Mouse (Mus musculus) CH12.LX (cell line): ENCODE measurements around the gene Mrpl32. TPM values are rescaled to one million over a fixed set of nuclear protein-coding genes. Genes with fewer than 3 reads are reported as not detected.
A peak's percentile ranks its signal among the peaks of the same experiment; 100 is the strongest.

Source experiments
- DNase-seq: peaks from one replicate; pipeline ENCODE4 v3.0.0-alpha.2; 2013; ENCODE audit errors: extremely low read depth
- H3K27ac ChIP-seq: 2 replicates; pipeline ENCODE4 v1.5.1; 2012; ENCODE audit warnings: low read depth, mild to moderate bottlenecking, control low read depth, moderate library complexity; ENCODE audit not compliant: insufficient read depth
- H3K27me3 ChIP-seq: replicated peaks from 2 replicates; pipeline ENCODE3; 2012; ENCODE audit warnings: inconsistent platforms
- H3K36me3 ChIP-seq, 2 experiments: replicated peaks in 1 of 2; 2 replicates each; pipeline versions ENCODE3 to v1.6.1; 2012; ENCODE audit warnings: inconsistent platforms in 1 of 2, low read length in 1 of 2, mild to moderate bottlenecking in 1 of 2, mixed read lengths in 1 of 2, moderate library complexity in 1 of 2; ENCODE audit not compliant: control insufficient read depth in 1 of 2, insufficient read depth in 1 of 2
- H3K4me1 ChIP-seq, 2 experiments: 2 replicates each; pipeline ENCODE4 v1.6.1; 2012; ENCODE audit warnings: inconsistent platforms in 1 of 2, moderate library complexity in 1 of 2; ENCODE audit not compliant: insufficient read depth in 2 of 2, control insufficient read depth in 1 of 2
- H3K4me2 ChIP-seq: 2 replicates; pipeline ENCODE4 v1.6.1; 2012; ENCODE audit warnings: low read depth, mild to moderate bottlenecking, control low read depth; ENCODE audit not compliant: poor library complexity, insufficient read depth, severe bottlenecking
- H3K4me3 ChIP-seq, 3 experiments: fragments of 150-350 bp in 1 of 3; sonication (generic) in 1 of 3; replicated peaks in 1 of 3; 2 replicates each; pipeline versions ENCODE3 to v1.5.1; 2011 to 2012; ENCODE audit warnings: low read depth in 2 of 3, low read length in 2 of 3, mild to moderate bottlenecking in 2 of 3, moderate library complexity in 2 of 3, control low read depth in 1 of 3, improper control_type of control experiment in 1 of 3, inconsistent platforms in 1 of 3, mixed read lengths in 1 of 3; ENCODE audit not compliant: poor library complexity in 1 of 3
- H3K79me2 ChIP-seq: replicated peaks from 2 replicates; pipeline ENCODE4 v1.6.1; 2012; ENCODE audit warnings: mild to moderate bottlenecking, moderate library complexity; ENCODE audit not compliant: control insufficient read depth, poor library complexity, insufficient read depth, severe bottlenecking; ENCODE audit errors: extremely low read depth
- H3K9ac ChIP-seq: 2 replicates; pipeline ENCODE4 v1.6.1; 2012; ENCODE audit warnings: low read depth, mild to moderate bottlenecking, control low read depth, moderate library complexity; ENCODE audit not compliant: insufficient read depth
- H3K9me3 ChIP-seq: replicated peaks from 2 replicates; pipeline ENCODE3; 2012; ENCODE audit warnings: low read length, inconsistent platforms, mixed read lengths
- BHLHE40 ChIP-seq: IDR thresholded peaks from 2 replicates; pipeline ENCODE4 v1.6.1; 2011; ENCODE audit warnings: mild to moderate bottlenecking, low read depth, low read length, improper control_type of control experiment
- CHD1 ChIP-seq: IDR thresholded peaks from 2 replicates; pipeline ENCODE4 v1.6.1; 2012; ENCODE audit warnings: low read depth, low read length, improper control_type of control experiment, inconsistent platforms
- CHD2 ChIP-seq: IDR thresholded peaks from 2 replicates; pipeline ENCODE4 v1.6.1; 2011; ENCODE audit warnings: low read length, improper control_type of control experiment
- CTCF ChIP-seq, 2 experiments: IDR thresholded peaks in 1 of 2; conservative IDR thresholded peaks in 1 of 2; 2 replicates each; pipeline ENCODE4 v1.5.1; 2011 to 2012; ENCODE audit warnings: low read depth in 2 of 2, low read length in 2 of 2, improper control_type of control experiment in 1 of 2, inconsistent platforms in 1 of 2, mild to moderate bottlenecking in 1 of 2, moderate library complexity in 1 of 2
- E2F4 ChIP-seq: IDR thresholded peaks from 2 replicates; pipeline ENCODE4 v1.6.1; 2011; ENCODE audit warnings: low read depth, low read length, improper control_type of control experiment; ENCODE audit not compliant: insufficient replicate concordance
- ELF1 ChIP-seq: IDR thresholded peaks from 2 replicates; pipeline ENCODE4 v1.6.1; 2014; ENCODE audit warnings: low read depth, mild to moderate bottlenecking, inconsistent platforms, low read length, improper control_type of control experiment
- GABPA ChIP-seq: IDR thresholded peaks from 2 replicates; pipeline ENCODE4 v1.6.1; 2012; ENCODE audit warnings: low read depth, low read length, improper control_type of control experiment, inconsistent platforms; ENCODE audit not compliant: insufficient replicate concordance
- HCFC1 ChIP-seq: IDR thresholded peaks from 2 replicates; pipeline ENCODE4 v1.6.1; 2012; ENCODE audit warnings: low read depth, mild to moderate bottlenecking, inconsistent platforms, low read length, improper control_type of control experiment
- JUND ChIP-seq: conservative IDR thresholded peaks from 2 replicates; pipeline ENCODE4 v1.6.1; 2011; ENCODE audit warnings: low read depth, low read length, improper control_type of control experiment
- KAT2A ChIP-seq: IDR thresholded peaks from 2 replicates; pipeline ENCODE4 v1.6.1; 2012; ENCODE audit warnings: low read length, improper control_type of control experiment, inconsistent platforms; ENCODE audit not compliant: insufficient replicate concordance
- MAFK ChIP-seq: IDR thresholded peaks from 2 replicates; pipeline ENCODE4 v1.6.1; 2011; ENCODE audit warnings: low read length, improper control_type of control experiment; ENCODE audit not compliant: insufficient replicate concordance
- MAZ ChIP-seq: IDR thresholded peaks from 2 replicates; pipeline ENCODE4 v1.6.1; 2012; ENCODE audit warnings: low read depth, mild to moderate bottlenecking, inconsistent platforms, low read length, improper control_type of control experiment, moderate library complexity
- MYC ChIP-seq: IDR thresholded peaks from 2 replicates; pipeline ENCODE4 v1.6.1; 2011; ENCODE audit warnings: low read depth, mild to moderate bottlenecking, improper control_type of control experiment, low read length
- PAX5 ChIP-seq: IDR thresholded peaks from 2 replicates; pipeline ENCODE4 v1.6.1; 2012; ENCODE audit warnings: low read length, inconsistent platforms, mixed read lengths
- POLR2A ChIP-seq: IDR thresholded peaks from 2 replicates; pipeline ENCODE4 v1.6.1; 2011; ENCODE audit warnings: low read depth, mild to moderate bottlenecking, improper control_type of control experiment, low read length
- POLR2AphosphoS2 ChIP-seq: IDR thresholded peaks from 2 replicates; pipeline ENCODE4 v1.6.1; 2011; ENCODE audit warnings: low read depth, low read length, improper control_type of control experiment
- RAD21 ChIP-seq: IDR thresholded peaks from 2 replicates; pipeline ENCODE4 v1.6.1; 2011; ENCODE audit warnings: low read depth, mild to moderate bottlenecking, low read length, improper control_type of control experiment, moderate library complexity
- RCOR1 ChIP-seq: conservative IDR thresholded peaks from 2 replicates; pipeline ENCODE4 v1.6.1; 2012; ENCODE audit warnings: low read depth, mild to moderate bottlenecking, inconsistent platforms, low read length, improper control_type of control experiment
- SIN3A ChIP-seq: IDR thresholded peaks from 2 replicates; pipeline ENCODE4 v1.6.1; 2012; ENCODE audit warnings: low read length, improper control_type of control experiment, inconsistent platforms
- SMC3 ChIP-seq: IDR thresholded peaks from 2 replicates; pipeline ENCODE4 v1.6.1; 2011; ENCODE audit warnings: low read depth, low read length, improper control_type of control experiment
- TBP ChIP-seq: conservative IDR thresholded peaks from 2 replicates; pipeline ENCODE4 v1.6.1; 2011; ENCODE audit warnings: low read depth, low read length, improper control_type of control experiment
- TCF12 ChIP-seq: IDR thresholded peaks from 2 replicates; pipeline ENCODE4 v1.6.1; 2014; ENCODE audit warnings: low read depth, mild to moderate bottlenecking, inconsistent platforms, low read length, improper control_type of control experiment
- USF1 ChIP-seq: IDR thresholded peaks from 2 replicates; pipeline ENCODE4 v1.6.1; 2014; ENCODE audit warnings: low read depth, mild to moderate bottlenecking, inconsistent platforms, low read length, improper control_type of control experiment
- ZC3H11A ChIP-seq: IDR thresholded peaks from 2 replicates; pipeline ENCODE4 v1.6.1; 2012; ENCODE audit warnings: low read depth, mild to moderate bottlenecking, inconsistent platforms, low read length, improper control_type of control experiment
- dilution Hi-C: fragments of 300-500 bp; cut with MboI; formaldehyde crosslinking; loops from 2 replicates; pipeline ENCODE4 v1.14.3; 2020; ENCODE audit warnings: low sequenced_read_pairs; ENCODE audit not compliant: extremely low pct_unique_long_range_greater_than_20kb, extremely low pct_ligation_motif_present
- in situ Hi-C: fragments of 300-500 bp; cut with MboI; formaldehyde crosslinking; loops from 3 replicates; pipeline ENCODE4 v1.14.3; 2019; ENCODE audit warnings: low sequenced_read_pairs, low pct_ligation_motif_present, low pct_unique_long_range_greater_than_20kb, mixed read lengths
- polyA plus RNA-seq: library from polyadenylated mRNA; unstranded; fragments of >175 nt; gene quantifications from 2 replicates; pipeline ENCODE4 v1.2.1, GENCODE M21; 2012; ENCODE audit warnings: low read depth; ENCODE audit not compliant: insufficient read length
- total RNA-seq, 2 experiments: library from RNA; depleted of rRNA; stranded (reverse); fragments of 300-350 nt in 1 of 2; fragments of >200 nt in 1 of 2; gene quantifications; 2 replicates each; pipeline ENCODE4 v1.2.3; 2012 to 2014

Mrpl32 gene
- total and polyA plus RNA-seq, 3 experiments = 48.7 to 190 (median 133) TPM

DNA sequence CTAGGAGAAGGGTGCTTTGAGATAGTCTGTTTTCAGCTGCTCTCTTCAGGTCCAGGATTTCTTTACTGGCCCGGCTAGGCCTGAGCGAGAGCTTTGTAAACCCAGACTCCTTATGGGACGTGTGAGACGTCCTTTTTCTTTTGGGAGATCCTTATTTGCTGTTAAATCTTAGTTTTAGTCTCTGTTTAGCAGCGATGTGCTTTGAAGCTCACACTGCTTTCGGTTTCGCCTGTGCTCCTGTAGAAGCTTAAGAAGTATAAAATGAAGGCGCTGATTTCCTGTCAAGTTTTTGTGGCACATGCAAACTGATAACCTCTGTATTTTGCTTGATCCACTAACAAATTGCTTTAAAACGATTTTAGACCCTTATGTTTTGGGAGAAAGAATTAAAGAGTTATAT lies 588 bp upstream of the Mrpl32 start:
- TF ChIP-seq HCFC1 (no peak), TCF12 (no peak), POLR2AphosphoS2 (no peak)
- TF ChIP-seq, all 38 proteins: peak for 0
- Histone ChIP-seq H3K9me3 (no peaks in the 10 kb centered on the region), H3K79me2 (peaks cover 48% of the 10 kb centered on the region), H3K27ac (peak overlapping the region; percentile 84), H3K27me3 (no peaks in the 10 kb centered on the region), H3K4me1 (peaks cover 0 to 15% of the 10 kb centered on the region in 2 experiments; a peak in 2 of 4 replicates), H3K9ac (peak overlapping the region; percentile 90), H3K4me3 (peak overlapping the region; percentile 95 to 99 (median 98)), H3K4me2 (0 out of 2 replicates have a peak overlapping the region, but pooled peaks have one; percentile 21), H3K36me3 (peaks cover 25 to 43% of the 10 kb centered on the region in 2 experiments)
- no peak for DNase-seq
- dilution Hi-C loops = no loop called here
- in situ Hi-C loops = loop anchor here (25.0 kb wide), 1 partner anchor 701 kb away; no protein-coding TSS in a partner anchor

GRCm38 (mm10) chr13:14612463-14612862 lies 502 bp downstream of the Mrpl32 start:
- in situ Hi-C loops (loop anchor here (25.0 kb wide), 1 partner anchor 700 kb away; no protein-coding TSS in a partner anchor), dilution Hi-C loops (no loop called here)
- peak overlapping the region; percentile 16 for H3K27ac ChIP-seq

GRCm38 (mm10) chr13:14607616-14608015 lies 5.3 kb downstream of the Mrpl32 start:
- in situ Hi-C loops = loop anchor here (25.0 kb wide), 1 partner anchor 695 kb away; no protein-coding TSS in a partner anchor
- no peak overlapping the region for H3K9ac ChIP-seq
- no peak for DNase-seq
- H3K36me3 ChIP-seq = peaks cover 8 to 28% of the 10 kb centered on the region in 2 experiments
- dilution Hi-C loops = no loop called here
- H3K4me1 ChIP-seq = peaks cover 0 to 9% of the 10 kb centered on the region in 2 experiments; a peak in 2 of 4 replicates
- H3K79me2 ChIP-seq = peaks cover 14% of the 10 kb centered on the region
- no peak overlapping the region for H3K4me3 ChIP-seq
- H3K4me2 ChIP-seq = no peak overlapping the region
- H3K9me3 ChIP-seq = no peaks in the 10 kb centered on the region
- TF ChIP-seq RCOR1 (no peak), MAFK (no peak), MYC (no peak), PAX5 (no peak), USF1 (no peak), RAD21 (no peak), CTCF (conservative IDR thresholded peaks at IDR 0.05 in 1 of 2, IDR thresholded peaks at IDR 0.05 in 1 of 2; ENCODE audit: low read depth in 2 of 2, low read length in 2 of 2) (no peak), MAZ (no peak), GABPA (no peak), KAT2A (no peak), ZC3H11A (no peak), SIN3A (no peak), SMC3 (no peak), POLR2A (no peak), E2F4 (no peak), CHD2 (no peak), TCF12 (no peak)
- TF ChIP-seq, all 38 proteins: peak for 0
- Histone ChIP-seq H3K27me3 (no peaks in the 10 kb centered on the region), H3K27ac (no peak overlapping the region)

More at GRCm38 (mm10) chr13:14612463-14612862, 502 bp downstream of the Mrpl32 start:
- peak overlapping the region; percentile 25; the same call in 1 of the 2 replicates for H3K4me2 ChIP-seq
- peaks cover 42% of the 10 kb centered on the region for H3K79me2 ChIP-seq
- peak overlapping the region; percentile 69 to 95 (median 94) for H3K4me3 ChIP-seq
- H3K27me3 ChIP-seq = no peaks in the 10 kb centered on the region
- no peak for DNase-seq
- TF ChIP-seq CHD1 = no peak
- no peak for TF ChIP-seq JUND
- TF ChIP-seq GABPA = no peak
- no peak for TF ChIP-seq TBP
- TF ChIP-seq E2F4 = no peak
- no peak for TF ChIP-seq PAX5
- TF ChIP-seq ELF1 = no peak
- TF ChIP-seq ZC3H11A = no peak
- TF ChIP-seq USF1 = no peak
- TF ChIP-seq KAT2A = no peak
- TF ChIP-seq BHLHE40 = no peak
- TF ChIP-seq, all 38 proteins: peak for 0
- Histone ChIP-seq H3K9ac (peak overlapping the region; percentile 58), H3K4me1 (peaks cover 0 to 15% of the 10 kb centered on the region in 2 experiments; a peak in 2 of 4 replicates), H3K36me3 (peaks cover 16 to 40% of the 10 kb centered on the region in 2 experiments), H3K9me3 (no peaks in the 10 kb centered on the region)
